ENCODE assay signal across 9 mouse cellular contexts in the genomic region with DNA sequence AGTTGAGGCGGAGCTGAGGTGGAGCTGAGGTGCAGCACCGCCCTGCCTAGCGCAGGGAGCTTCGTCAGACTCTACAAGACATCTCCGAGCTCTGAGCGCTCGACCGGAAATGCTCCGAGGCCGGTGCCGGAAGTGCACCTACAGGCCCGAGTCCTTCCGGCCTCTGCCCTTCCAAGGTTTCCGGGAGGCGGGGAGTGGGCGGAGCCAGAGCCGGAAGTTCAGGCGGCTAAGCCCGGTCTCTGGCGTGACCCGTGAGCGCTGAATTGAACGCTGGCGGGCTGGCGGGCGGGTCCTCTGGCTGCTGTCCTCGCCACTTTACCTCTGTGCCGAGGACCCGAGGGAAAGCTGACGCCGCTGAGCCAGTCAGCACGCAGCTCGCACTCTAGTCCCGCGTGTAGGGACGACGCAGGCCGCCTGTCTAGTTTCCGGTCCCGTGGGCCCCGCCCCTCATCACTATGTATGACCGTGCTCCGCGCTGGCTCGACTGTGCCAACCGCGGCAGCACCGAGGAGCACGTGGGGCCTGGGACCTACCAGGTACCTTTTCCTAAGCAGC. TPM values are rescaled to one million over a fixed set of nuclear protein-coding genes. Genes with fewer than 3 reads are reported as not detected.
DNase-seq lines count a peak whose midpoint lies in the region; ATAC-seq and TF ChIP-seq lines count a peak whose summit lies in the region.
"Had no signal": no experiment of that assay in that cellular context is flagged by ENCODE, and none has a peak within 500 bp of the region (broad histone marks: within the 10 kb centered on the region; RNA-seq: fewer than 3 reads in every experiment).

TSS of gene Stpg2 (plus strand) at position 251 of the 555 bp plus-strand sequence.

- no peaks in the 10 kb centered on the region for H3K4me1 ChIP-seq in E14TG2a.4 (replicated peaks; ENCODE audit: low read depth, low read length)
- H3K4me1 ChIP-seq in cerebellum, adult 2 months (ENCODE audit: control insufficient read depth, insufficient read depth, low read length), result no peaks in the 10 kb centered on the region
- 0 out of 2 replicates have a peak, but pooled peaks cover 4% of the 10 kb centered on the region for H3K4me1 ChIP-seq in forebrain, embryonic 15.5 days
- H3K4me1 ChIP-seq in liver, embryonic 13.5 days (replicated peaks), result peaks cover 10% of the 10 kb centered on the region

- no peak for TF ChIP-seq CTCF in E14TG2a.4 (conservative IDR thresholded peaks at IDR 0.05; ENCODE audit: low read length)
- no peak for TF ChIP-seq CTCF in cerebellum, adult 2 months (IDR thresholded peaks at IDR 0.05; ENCODE audit: borderline replicate concordance, insufficient read depth, low read depth, low read length)

- WGBS in cerebellum, adult 2 months, result under 1% methylated on average over 49 of the region's 49 CpGs
- WGBS in forebrain, embryonic 15.5 days, result under 1% methylated on average over 49 of the region's 49 CpGs
- 2% methylated on average over 49 of the region's 49 CpGs for WGBS in liver, embryonic 13.5 days (ENCODE audit: insufficient replicate concordance)

- H3K9ac ChIP-seq in forebrain, embryonic 15.5 days (replicated peaks), result peak within 1 kb of the TSS; percentile 70
- H3K9ac ChIP-seq in liver, embryonic 13.5 days, result peak within 1 kb of the TSS; percentile 43; the same call in 1 of the 2 replicates

- intact Hi-C loops in heart, postnatal 10 days (cut with DNase I), result no loop called here

- DNase-seq in cerebellum, adult 2 months, result peak; percentile 94 to 96
- DNase-seq in heart, postnatal 10 days, result peak; percentile 90 to 94
- peak; percentile 87 to 95 for DNase-seq in kidney, postnatal 36 days
- DNase-seq in liver, embryonic 13.5 days, result peak; percentile 67
- DNase-seq in natural killer cell, adult 2 months (ENCODE audit: low spot score in 2 of 2), result peak; percentile 93 to 95
- DNase-seq in splenic B cell, adult 2 months (ENCODE audit: low read depth, low spot score), result peak; percentile 97

- peaks cover 6% of the 10 kb centered on the region; the same call in 1 of the 2 replicates for H3K27me3 ChIP-seq in E14TG2a.4 (ENCODE audit: insufficient read depth, low read length)
- H3K27me3 ChIP-seq in cerebellum, adult 2 months (ENCODE audit: control insufficient read depth, insufficient read depth, low read length), result no peaks in the 10 kb centered on the region
- peaks cover 21% of the 10 kb centered on the region for H3K27me3 ChIP-seq in forebrain, embryonic 15.5 days
- peaks cover 8% of the 10 kb centered on the region; the same call in 1 of the 2 replicates for H3K27me3 ChIP-seq in liver, embryonic 13.5 days
- no peaks in the 10 kb centered on the region for H3K27me3 ChIP-seq in splenic B cell, adult 2 months (ENCODE audit: control insufficient read depth, insufficient read depth, low read length, poor library complexity, severe bottlenecking)
- H3K27me3 ChIP-seq: CH12.LX had no signal

- no peaks in the 10 kb centered on the region for H3K36me3 ChIP-seq in E14TG2a.4 (ENCODE audit: insufficient read depth, low read length)
- no peaks in the 10 kb centered on the region for H3K36me3 ChIP-seq in forebrain, embryonic 15.5 days
- H3K36me3 ChIP-seq in liver, embryonic 13.5 days, result no peaks in the 10 kb centered on the region
- no peaks in the 10 kb centered on the region for H3K36me3 ChIP-seq in splenic B cell, adult 2 months (ENCODE audit: control insufficient read depth, insufficient read depth, low read length, poor library complexity, severe bottlenecking)

- peak; percentile 99 for ATAC-seq in forebrain, embryonic 15.5 days (replicated peaks)
- peak; percentile 94 for ATAC-seq in liver, embryonic 13.5 days (ENCODE audit: low read depth)

- peak; percentile 81 for TF ChIP-seq POLR2A in cerebellum, adult 2 months (IDR thresholded peaks at IDR 0.05; ENCODE audit: borderline replicate concordance, insufficient read depth, low read length)

- H3K27ac ChIP-seq in cerebellum, adult 2 months (ENCODE audit: insufficient read depth, low read length), result peak within 1 kb of the TSS; percentile 74
- H3K27ac ChIP-seq in forebrain, embryonic 15.5 days (replicated peaks), result peak within 1 kb of the TSS; percentile 96
- H3K27ac ChIP-seq in liver, embryonic 13.5 days, result no peak within 1 kb of the TSS

- H3K4me3 ChIP-seq in E14TG2a.4 (replicated peaks; ENCODE audit: low read length), result peak within 1 kb of the TSS; percentile 75
- peak within 1 kb of the TSS; percentile 56 for H3K4me3 ChIP-seq in cerebellum, adult 2 months (replicated peaks; ENCODE audit: insufficient read depth, low read depth, low read length)
- H3K4me3 ChIP-seq in forebrain, embryonic 15.5 days, result peak within 1 kb of the TSS; percentile 72
- peak within 1 kb of the TSS; percentile 63 for H3K4me3 ChIP-seq in liver, embryonic 13.5 days (replicated peaks)

- H3K9me3 ChIP-seq in E14TG2a.4 (ENCODE audit: low read length), result peaks cover 5% of the 10 kb centered on the region; the same call in 1 of the 2 replicates
- H3K9me3 ChIP-seq in forebrain, embryonic 15.5 days, result no peaks in the 10 kb centered on the region
- H3K9me3 ChIP-seq in liver, embryonic 13.5 days (replicated peaks), result no peaks in the 10 kb centered on the region

- H3K4me2 ChIP-seq in forebrain, embryonic 15.5 days (replicated peaks), result peak within 1 kb of the TSS; percentile 81
- peak within 1 kb of the TSS; percentile 76 for H3K4me2 ChIP-seq in liver, embryonic 13.5 days

RNA-seq across cellular contexts. Expression of gene Stpg2, which starts in this region (rescaled TPM):
- 0.03 TPM in 2 replicates for polyA plus RNA-seq in cerebellum, adult 2 months (2012; rRNA removed)
- polyA plus RNA-seq in forebrain, embryonic 15.5 days (2015; fragmentation: Nextera tagmentation; extraction: Ambion mirVana), result not detected in 2 replicates
- total RNA-seq in heart, postnatal 10 days (2021), result not detected
- polyA plus RNA-seq in liver, embryonic 13.5 days (2015; fragmentation: Nextera tagmentation; extraction: Ambion mirVana), result not detected in 2 replicates
- total RNA-seq: CH12.LX had no signal

Comparison
In these comparisons a context has a peak if more than half of its experiments do, and no peak if none do; other contexts are left out.
1. Peak in DNase-seq, H3K4me3 ChIP-seq and H3K27ac ChIP-seq in cerebellum, adult 2 months; RNA of the gene not detected or under 1 TPM.
2. Peak in ATAC-seq, H3K4me3 ChIP-seq, H3K27ac ChIP-seq, H3K9ac ChIP-seq and H3K4me2 ChIP-seq in forebrain, embryonic 15.5 days; RNA of the gene not detected or under 1 TPM.
3. Peak in DNase-seq in heart, postnatal 10 days; RNA of the gene not detected or under 1 TPM.
4. Peak in DNase-seq, ATAC-seq, H3K4me3 ChIP-seq, H3K9ac ChIP-seq and H3K4me2 ChIP-seq in liver, embryonic 13.5 days; RNA of the gene not detected or under 1 TPM.